Mouse (Mus musculus): ENCODE measurements around the gene Nemp2. TPM values are rescaled to one million over a fixed set of nuclear protein-coding genes. Genes with fewer than 3 reads are reported as not detected.
"Not testable (repeated sequence)": the region's sequence is repeated elsewhere in the genome, so short reads cannot be mapped to it uniquely, and the experiment has no call there.

Gene Nemp2
- total RNA-seq, 4 experiments from 2014 or later, result 3.7 to 4.9 (median 4.3) TPM

DNA sequence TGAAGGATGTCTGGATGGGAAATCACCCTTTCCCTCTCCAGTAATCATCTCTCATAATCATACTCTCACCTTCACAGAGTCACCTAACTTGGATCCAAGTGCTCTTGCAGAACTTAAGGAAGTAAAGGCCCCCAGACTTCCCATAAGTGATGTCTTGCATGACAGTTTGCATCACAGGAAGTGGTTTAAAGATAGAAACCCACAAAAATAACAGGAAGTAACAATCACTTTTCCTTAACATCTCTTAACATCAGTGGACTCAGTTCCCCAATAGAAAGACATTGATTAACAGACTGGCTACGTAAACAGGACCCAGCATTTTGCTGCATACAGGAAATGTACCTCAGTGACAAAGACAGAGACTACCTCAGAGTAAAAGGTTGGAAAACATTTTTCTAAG lies 22.9 kb downstream of the Nemp2 start:
- DNase-seq (ENCODE audit: low spot score in 2 of 2), result no peak

DNA sequence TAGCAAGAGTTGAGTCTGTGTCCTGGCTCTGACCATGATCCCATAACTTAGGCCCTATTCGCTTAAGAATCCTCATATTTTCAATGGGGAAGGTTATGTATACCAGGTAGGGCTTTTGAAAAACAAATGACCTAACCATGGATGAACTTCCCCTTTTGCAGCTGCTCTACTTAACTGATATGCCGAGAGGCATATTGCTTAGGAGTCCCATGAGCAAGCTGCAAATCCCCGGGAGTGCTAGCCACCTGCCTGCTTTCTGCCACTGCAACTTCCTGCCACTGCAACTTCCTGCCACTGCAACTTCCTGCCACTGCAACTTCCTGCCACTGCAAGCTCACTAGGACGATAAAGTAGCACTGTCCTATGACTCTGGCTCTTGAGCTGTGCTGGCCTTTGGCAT lies 24.6 kb downstream of the Nemp2 start:
- no peak for DNase-seq (ENCODE audit: low spot score in 2 of 2)

DNA sequence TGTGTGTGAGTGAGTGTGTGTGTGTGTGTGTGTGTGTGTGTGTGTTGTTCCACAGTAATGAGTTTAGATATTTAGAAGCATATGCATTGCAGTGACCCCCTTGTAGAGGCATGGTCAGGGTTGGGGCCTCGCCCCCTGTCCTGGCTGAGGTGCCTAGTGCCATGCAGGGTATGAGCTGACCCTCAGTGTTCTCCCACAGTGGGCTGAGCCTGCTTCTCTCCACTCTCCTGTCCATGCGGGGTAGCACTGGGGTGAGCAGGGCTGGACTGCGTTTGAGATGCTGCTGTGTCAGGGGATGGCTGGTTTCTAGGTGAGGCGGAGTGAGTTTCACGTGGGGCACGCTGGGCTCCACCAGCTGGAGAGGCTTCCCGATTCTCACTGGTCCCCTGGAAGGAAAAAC lies 27.7 kb downstream of the Nemp2 start:
- no peak for DNase-seq (ENCODE audit: low spot score in 2 of 2)

DNA sequence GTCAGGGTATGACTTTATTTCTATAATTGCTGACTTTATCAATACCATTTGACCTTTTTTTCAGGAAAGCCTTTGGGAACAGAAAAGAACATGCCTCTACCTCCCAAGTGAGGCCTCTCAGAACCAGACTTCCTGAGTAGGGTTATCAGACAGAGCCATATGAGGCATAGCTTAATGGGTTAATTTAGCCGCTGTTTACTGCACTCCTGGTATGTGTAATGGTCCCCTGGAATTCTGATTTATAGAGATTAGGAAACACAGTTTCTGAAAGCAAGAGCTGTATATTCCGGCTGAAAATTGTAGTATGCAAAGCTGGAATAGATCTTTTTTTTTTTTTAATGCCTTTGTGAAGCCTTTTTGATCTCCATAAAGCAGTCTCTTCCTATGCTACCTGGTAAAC lies 29.8 kb downstream of the Nemp2 start:
- DNase-seq (ENCODE audit: low spot score in 2 of 2), result no peak

GRCm38 (mm10) chr1:52660765-52661164 lies 30.3 kb downstream of the Nemp2 start:
- no peak for DNase-seq (ENCODE audit: low spot score in 2 of 2)

- DNase-seq (ENCODE audit: low spot score in 2 of 2), result peak in 1 of 2 experiments; percentile 85
Observed at GRCm38 (mm10) chr1:52663228-52663627, 32.7 kb downstream of the Nemp2 start.

GRCm38 (mm10) chr1:52668743-52669323 lies 38.3 kb downstream of the Nemp2 start:
- no peak for DNase-seq (ENCODE audit: low spot score in 2 of 2)

DNA sequence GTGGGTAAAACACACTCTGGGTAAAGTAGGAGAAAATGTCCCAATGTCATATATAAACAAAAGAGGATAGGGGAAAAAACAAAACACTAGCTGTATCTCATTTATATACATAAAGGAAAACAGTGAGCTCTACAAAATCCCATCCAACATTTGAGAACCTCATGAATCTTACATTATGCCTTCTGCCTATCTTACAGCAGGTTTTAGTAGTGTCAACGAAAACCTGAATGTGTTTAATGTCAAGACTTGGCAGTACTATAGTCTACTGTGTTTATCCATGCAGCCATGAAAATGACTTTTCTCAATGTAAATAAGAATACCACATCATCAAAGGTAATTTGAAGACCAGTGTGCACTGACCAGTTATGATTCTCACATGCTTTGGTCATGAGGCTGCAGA lies 39.4 kb downstream of the Nemp2 start:
- no peak for DNase-seq (ENCODE audit: low spot score in 2 of 2)

DNA sequence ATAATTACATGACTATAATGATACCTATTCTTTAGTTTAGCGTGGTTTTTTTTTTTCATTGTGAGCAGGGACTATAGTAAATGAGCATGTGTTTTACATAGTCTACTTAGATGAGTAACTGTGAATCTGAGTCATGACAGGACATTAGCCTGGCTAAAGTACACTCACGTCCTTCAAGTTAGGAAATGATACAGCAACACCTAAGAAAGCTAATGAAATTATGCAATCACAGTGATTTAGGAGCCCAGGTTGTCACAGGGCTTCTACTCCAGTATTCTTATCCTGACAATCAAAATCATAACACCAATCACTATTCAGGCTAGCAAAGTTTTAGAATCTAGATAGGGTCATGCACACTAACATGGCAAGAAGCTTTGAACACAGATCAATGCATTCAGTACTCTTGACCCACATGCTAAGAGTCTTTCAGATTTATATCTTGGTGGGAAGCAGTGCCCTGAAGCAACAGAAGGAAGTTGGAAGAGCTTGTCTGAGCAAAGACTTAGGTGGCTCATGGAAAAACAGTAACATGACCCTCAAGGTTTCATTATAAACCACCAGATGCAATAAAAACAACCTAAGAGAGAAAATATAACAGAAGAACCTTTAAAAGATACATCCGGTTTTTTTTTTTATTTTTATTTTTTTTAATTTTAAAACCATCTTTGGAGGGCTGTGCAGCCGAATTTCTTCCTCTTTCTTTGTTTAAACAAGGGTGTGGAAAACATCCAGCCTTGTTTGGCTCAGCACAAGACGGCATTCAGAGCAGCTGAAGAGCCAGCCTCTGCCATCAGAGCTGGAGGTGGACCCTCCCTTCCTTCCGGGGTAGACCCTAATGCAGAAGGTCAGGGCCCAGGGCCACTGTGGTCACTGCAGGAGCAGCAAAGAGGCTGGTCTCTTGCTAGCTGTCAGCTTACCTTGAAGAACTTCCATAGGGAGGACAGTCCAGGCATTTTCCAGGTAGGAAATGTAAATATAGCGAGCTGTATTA lies 45.4 kb downstream of the Nemp2 start:
- no peak for DNase-seq (ENCODE audit: low spot score in 2 of 2)

DNA sequence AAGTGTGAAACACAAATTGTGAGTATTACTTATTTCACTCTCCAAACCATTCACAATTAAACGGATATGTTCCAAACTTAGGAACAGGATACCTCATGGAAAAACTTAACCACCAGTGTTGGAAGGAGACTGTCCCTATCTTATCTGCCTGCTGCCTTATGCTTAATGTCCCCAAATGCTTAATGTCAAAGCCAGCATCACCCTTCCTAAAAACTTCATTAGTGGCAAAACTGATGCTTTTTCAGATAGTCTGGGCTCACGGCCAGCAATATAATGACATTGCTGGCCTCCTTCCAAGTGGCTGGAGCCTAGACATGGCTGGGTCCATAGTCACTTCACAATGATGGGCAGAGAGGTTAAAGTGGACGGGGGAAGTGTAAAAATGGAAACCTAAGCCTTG lies 46.1 kb downstream of the Nemp2 start:
- no peak for DNase-seq (ENCODE audit: low spot score in 2 of 2)

DNA sequence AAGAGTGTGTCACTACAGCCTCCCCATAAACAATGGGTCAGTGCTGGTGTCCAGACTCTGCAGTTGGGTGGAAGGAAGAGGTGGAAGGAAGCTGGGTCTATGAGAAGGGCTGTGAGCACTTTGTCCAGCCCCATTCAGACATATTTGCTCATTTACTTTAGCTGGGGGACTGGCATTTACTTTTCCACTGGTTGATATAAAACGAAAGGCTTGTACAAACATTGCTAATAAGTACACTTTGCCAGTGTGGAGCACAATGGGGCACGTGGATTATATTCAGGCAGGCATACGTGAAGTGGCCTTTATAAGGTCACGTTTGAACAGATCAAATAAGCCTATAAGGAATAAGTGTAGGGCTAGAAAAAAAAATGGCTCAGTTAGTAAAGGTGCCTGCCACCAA lies 53.0 kb downstream of the Nemp2 start:
- no peak for DNase-seq (ENCODE audit: low spot score in 2 of 2)

DNA sequence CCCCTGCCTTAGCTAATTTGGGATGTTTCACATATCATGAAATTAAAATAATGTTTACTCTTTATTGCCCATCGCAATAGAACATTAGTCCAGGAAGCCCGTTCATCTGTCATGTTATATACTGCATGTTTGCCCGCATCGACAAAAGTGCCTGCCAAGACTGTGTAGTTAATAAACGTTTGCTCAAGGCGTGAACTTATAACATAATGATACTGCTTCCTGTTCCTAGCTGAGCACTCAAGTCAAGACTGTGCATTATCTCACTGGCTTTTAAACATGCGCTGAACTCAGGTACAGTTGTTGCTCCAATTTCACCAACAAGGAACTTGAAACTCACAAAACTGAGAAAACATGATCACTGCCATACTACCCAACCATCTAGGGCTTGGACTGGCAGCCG lies 57.1 kb downstream of the Nemp2 start:
- no peak for DNase-seq (ENCODE audit: low spot score in 2 of 2)

GRCm38 (mm10) chr1:52694456-52694855 lies 64.0 kb downstream of the Nemp2 start:
- DNase-seq (ENCODE audit: low spot score in 2 of 2), result not testable (repeated sequence)

Other genes with a start within 250 kb of the Nemp2 start
- gene Nab1, start 130.0 kb upstream of the Nemp2 start, total RNA-seq (2022), result 10 to 100 TPM; 30.7 to 42.1 (median 38.1) TPM
- 10 to 100 TPM; 83.2 to 91.7 (median 85.4) TPM for gene Mfsd6, start 96.8 kb downstream of the Nemp2 start, total RNA-seq (2022)
- gene Inpp1, start 187.0 kb downstream of the Nemp2 start, total RNA-seq (2022), result 10 to 100 TPM; 33.6 to 39.4 (median 38.0) TPM
- gene Hibch, start 214.2 kb downstream of the Nemp2 start, total RNA-seq (2022), result 10 to 100 TPM; 17.4 to 20.5 (median 18.5) TPM